Mouse (Mus musculus): ENCODE measurements around the gene Caml. TPM values are rescaled to one million over a fixed set of nuclear protein-coding genes. Genes with fewer than 3 reads are reported as not detected.
"Not testable (repeated sequence)": the region's sequence is repeated elsewhere in the genome, so short reads cannot be mapped to it uniquely, and the experiment has no call there.

Gene Caml
- total RNA-seq (2021) = 10 to 100 TPM; 27.4 to 32.4 TPM
- long read RNA-seq, experiment 1, transcript Caml-201 (4 exons, 1,382 nt) = major isoform, 17 of 19 reads
- long read RNA-seq, experiment 1, partial matches to known transcripts = 0 of 19 reads
- long read RNA-seq, experiment 1, other reads (novel, unspliced or antisense) = 2 of 19 reads
- long read RNA-seq, experiment 2, transcript Caml-201 (4 exons, 1,382 nt) = major isoform, 50 of 52 reads
- long read RNA-seq, experiment 2, partial matches to known transcripts = 1 of 52 reads
- long read RNA-seq, experiment 2, other reads (novel, unspliced or antisense) = 0 of 52 reads

DNA sequence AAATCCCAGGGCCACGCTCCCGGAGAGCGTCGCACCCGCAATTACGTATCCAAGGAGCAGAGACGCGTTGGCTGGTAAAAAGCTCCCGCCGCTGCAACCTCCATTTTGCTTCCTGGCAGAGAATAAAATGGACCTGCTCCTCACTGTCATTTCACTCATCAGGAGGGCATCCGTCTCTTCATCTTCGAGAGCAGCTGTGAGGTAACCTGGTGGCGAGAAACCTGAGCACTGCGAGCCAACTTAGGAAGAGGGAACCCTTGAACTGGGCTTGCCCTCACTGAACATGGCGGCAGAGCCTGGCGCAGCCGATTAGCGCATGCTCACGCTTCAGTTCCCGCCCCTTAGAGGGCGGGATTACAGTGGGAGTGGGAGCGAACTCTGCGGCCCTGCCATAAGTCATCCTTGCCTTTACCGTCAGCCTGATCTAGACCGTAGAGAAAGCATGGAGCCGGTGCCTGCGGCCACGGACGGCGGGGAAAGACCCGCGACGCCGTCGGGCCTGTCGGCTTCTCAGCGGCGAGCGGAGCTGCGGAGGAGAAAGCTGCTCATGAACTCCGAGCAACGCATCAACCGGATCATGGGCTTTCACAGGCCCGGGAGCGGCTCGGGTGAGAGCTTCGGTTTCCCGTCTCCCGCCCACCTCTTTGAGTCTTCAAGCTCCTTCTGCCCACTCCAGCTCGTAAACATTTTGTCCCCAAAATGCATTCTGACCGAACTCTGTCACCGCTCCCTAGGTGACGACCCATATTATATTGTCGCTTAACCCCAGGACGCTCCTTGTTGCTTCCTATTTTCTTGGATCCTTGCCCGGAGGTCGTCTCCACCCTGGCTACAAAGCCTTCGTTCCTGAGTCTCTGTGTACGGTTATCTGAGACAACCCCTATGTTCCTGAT, at the start of gene Caml:
Caml (plus strand) TSS at position 357 of the 893 bp plus-strand sequence.
- DNase-seq (ENCODE audit: low spot score in 2 of 2) = peak; percentile 85 to 87

GRCm38 (mm10) chr13:55573432-55573831, 49.4 kb upstream of the Caml start, which contains the start of gene Tmed9:
Gene Tmed9 (plus strand): TSS chr13:55573732.
- DNase-seq (ENCODE audit: low spot score in 2 of 2) = no peak

GRCm38 (mm10) chr13:55574321-55574720, 48.5 kb upstream of the Caml start:
- DNase-seq (ENCODE audit: low spot score in 2 of 2) = no peak

- DNase-seq (ENCODE audit: low spot score in 2 of 2) = no peak
These were observed 46.9 kb upstream of the Caml start for GRCm38 (mm10) chr13:55575932-55576331.

GRCm38 (mm10) chr13:55576872-55577271, 45.9 kb upstream of the Caml start:
- not testable (repeated sequence) for DNase-seq (ENCODE audit: low spot score in 2 of 2)

GRCm38 (mm10) chr13:55578086-55578485, 44.7 kb upstream of the Caml start:
- no peak for DNase-seq (ENCODE audit: low spot score in 2 of 2)

- DNase-seq (ENCODE audit: low spot score in 2 of 2) = no peak
These were observed 30.8 kb upstream of the Caml start for GRCm38 (mm10) chr13:55591961-55592490.

DNA sequence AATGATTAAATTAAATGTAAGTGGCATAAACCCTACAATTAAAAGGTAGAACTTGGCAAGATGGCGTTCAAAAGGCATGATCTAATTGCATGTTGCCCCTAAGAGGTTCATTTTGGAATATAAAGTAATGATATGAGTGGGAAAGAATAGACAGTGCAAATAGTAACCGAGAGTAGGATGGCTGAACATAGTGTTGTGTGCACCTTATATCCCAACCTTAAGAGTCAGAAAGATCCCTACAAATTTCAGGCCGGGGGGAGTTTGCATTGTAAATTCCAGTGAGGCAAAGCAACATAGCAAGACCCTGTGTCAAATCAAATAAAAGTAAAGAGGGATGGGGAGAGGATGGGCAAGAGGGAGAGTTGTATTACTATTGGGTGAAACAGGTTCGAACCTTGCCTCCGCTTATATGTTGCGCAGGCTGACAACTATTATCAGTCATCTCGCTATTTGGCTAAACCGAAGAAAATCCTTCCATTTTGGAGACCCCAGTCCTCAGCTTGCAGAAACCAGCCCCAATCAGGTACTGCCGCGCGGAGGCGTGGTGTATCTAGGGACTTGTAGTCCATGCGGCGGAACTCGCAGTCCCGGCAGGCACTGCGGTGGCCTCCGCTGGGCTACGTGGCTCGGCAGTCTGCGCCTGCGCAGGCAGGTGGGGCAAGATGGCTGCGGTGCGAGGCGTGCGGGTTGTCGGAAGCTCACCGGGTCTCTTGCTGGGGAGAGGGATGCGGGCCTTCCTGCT, 30.1 kb upstream of the Caml start:
- DNase-seq (ENCODE audit: low spot score in 2 of 2) = peak; percentile 94 to 95

DNA sequence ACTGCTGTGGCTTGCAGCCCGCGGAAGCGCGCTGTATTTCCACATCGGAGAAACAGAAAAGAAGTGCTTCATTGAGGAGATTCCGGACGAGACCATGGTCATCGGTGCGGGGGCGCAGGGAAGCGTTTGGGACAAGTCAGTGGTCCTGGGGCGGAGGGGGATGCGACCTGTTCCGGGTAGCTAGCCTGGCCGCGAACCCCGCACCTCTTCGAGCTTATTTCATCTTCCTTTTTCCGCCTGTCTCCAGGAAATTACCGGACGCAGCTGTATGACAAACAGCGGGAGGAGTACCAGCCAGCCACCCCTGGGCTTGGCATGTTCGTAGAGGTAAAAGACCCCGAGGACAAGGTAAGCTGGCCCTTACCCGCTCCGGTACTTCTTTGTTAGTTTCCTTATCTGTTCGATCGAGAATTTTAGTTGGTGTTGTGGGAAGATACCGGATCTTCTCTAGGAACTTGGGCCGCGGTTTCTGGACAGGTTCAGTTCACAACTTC, 29.5 kb upstream of the Caml start:
- no peak for DNase-seq (ENCODE audit: low spot score in 2 of 2)

GRCm38 (mm10) chr13:55595375-55595774, 27.4 kb upstream of the Caml start:
- DNase-seq (ENCODE audit: low spot score in 2 of 2) = no peak

GRCm38 (mm10) chr13:55596802-55597201, 26.0 kb upstream of the Caml start:
- no peak for DNase-seq (ENCODE audit: low spot score in 2 of 2)

DNA sequence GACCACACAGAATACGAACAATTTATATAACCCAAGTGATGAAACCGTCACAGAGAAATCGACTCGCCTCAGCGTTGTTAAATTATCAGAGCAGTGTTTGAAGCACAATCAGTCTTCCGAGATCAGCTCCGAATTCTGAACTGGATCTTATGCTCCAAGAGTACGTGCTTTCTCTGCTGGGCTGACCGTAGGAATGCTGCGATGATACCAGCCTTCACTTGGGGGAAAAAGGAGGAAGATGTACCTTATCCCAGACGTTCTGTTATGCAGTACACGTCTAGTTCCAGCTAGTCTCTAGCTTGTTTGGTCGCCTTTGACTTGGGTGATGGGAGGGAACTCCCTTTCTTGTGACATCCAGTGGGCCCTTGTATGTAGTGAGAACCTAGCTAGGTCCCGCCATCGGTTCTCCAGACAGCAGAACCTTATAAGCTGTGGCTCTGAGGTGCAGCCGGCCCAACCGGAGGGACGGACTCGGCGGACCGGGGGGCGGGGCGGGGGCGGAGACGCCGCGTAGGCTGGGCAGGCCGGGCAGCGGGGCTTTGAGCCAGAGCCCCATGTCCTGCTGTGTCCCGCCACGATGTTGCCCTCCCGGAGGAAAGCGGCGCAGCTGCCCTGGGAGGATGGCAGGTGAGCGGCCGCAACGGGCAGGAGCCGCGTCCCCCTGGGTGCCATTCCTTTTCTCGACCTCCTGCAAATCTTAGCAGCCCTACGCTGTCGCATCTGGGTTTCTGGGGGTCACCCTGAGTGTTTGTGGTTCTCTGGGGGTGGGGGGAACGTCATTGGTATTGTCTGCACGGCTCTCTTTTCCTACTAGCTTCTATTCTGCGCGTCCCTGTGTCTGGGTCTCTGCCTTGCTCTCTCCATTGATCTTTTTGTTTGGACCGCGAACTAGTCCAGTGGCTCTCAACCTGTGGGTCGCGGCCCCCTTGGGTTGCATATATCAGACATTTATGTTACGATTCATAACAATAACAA, 23.0 kb upstream of the Caml start, which contains the start of gene B4galt7:
B4galt7 (plus strand) TSS at position 331 of the 975 bp plus-strand sequence.
- DNase-seq (ENCODE audit: low spot score in 2 of 2) = peak; percentile 90

GRCm38 (mm10) chr13:55600657-55601056, 22.1 kb upstream of the Caml start:
- DNase-seq (ENCODE audit: low spot score in 2 of 2) = no peak

GRCm38 (mm10) chr13:55601611-55602010, 21.2 kb upstream of the Caml start:
- peak; percentile 83 to 91 for DNase-seq (ENCODE audit: low spot score in 2 of 2)

GRCm38 (mm10) chr13:55604606-55605005, 18.2 kb upstream of the Caml start:
- no peak for DNase-seq (ENCODE audit: low spot score in 2 of 2)

DNA sequence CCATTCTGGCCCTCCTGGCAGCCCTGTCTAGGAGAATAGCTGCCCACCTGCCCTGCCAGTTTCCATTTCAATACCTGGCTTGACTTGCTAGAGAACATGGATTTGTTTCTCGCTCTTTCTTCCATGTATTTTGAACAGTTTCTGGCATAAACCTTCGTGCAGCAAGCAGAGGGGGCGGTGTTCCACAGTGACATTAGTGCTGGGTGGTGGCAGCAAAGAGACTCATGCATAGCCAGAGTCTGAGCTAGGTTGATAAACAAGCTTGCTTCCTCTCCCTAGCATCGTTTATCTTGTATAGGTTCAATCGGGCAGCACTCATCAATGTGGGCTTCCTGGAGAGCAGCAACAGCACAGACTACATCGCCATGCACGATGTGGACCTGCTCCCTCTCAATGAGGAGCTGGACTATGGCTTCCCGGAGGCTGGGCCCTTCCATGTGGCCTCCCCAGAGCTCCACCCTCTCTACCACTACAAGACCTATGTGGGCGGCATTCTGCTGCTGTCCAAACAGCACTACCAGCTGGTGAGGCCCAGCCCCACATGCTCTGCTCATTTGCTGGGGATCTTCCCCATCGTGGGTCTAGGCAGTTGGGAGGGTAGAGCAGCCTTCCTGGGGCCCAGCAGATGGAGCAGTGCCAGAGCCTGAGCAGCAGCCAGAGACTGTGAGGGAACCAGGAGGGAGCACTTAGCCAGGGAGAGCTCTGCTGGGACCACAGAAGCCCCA, 15.7 kb upstream of the Caml start:
- DNase-seq (ENCODE audit: low spot score in 2 of 2) = no peak

DNA sequence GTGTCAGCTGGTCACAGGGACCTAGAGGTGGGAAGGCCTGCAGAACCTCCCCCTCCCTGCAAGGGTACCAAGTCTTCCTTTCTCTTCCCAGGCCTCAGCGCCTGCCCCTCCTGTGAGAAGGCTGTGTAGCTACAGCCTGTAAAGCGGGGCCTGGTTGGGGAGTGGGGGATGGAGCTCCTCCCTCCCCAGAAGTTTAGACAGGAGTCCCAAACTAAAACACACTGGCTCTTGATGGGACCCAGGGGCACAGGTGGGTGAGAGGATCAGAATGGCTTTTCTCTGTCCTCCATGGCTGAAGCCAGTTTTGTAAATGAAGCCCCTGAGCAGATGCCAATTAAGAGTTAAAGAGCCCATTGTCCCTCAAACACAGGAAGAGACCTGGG, 15.2 kb upstream of the Caml start:
- no peak for DNase-seq (ENCODE audit: low spot score in 2 of 2)

GRCm38 (mm10) chr13:55611996-55612395, 10.8 kb upstream of the Caml start:
- DNase-seq (ENCODE audit: low spot score in 2 of 2) = no peak

DNA sequence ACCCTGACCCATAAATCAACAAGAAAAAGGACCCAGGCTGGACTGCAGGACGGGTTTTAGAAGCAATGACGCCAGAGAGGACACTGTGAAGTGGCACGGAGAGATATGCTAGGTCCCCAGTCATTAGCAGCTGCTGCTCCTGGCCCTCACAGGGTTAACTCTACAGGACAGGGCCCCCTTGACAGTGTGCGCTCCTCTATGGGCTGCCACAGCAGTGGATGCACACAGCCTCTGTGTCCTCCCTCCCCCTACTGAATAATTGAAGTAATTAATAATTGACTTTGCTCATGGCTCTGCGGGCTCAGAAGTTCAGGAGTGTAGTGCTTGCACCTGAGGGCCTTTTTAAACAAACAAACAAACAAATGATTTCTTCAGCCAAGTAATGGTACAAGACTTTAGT, 9.3 kb upstream of the Caml start:
- no peak for DNase-seq (ENCODE audit: low spot score in 2 of 2)
